12 mouse cellular contexts compared by ENCODE assay signal in the genomic region with DNA sequence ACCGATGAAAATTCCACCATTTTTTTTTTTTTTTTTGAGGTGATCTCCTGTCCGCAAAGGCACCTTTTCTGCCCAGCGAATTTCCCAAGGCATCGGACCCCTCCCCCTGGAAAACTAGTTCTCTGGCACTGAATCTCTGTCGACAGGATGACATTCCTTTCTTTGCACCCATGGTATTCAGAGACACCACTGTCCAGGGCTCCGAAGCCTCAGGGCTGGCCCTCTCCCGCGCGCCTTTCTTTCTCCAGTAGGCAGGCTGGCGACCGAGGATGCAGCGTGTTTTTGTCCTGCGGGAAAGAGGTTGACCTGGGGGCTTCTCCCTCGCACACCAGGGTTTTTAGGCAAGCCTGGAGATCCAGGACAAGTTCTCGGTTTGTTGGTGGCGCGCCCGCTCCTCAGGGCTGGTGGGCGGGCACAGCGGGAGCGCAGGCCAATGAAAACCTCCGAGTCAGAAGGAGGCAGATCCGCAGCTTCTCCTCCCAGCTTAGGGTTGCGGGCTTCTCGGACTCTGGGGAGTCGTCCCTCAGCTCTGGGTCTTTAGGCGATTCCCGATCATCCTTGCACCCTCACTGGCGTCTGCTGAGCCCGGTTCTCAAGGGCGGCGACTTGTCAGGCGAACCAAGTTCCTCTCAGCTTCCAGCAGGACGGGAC. TPM values are rescaled to one million over a fixed set of nuclear protein-coding genes. Genes with fewer than 3 reads are reported as not detected.
A peak's percentile ranks its signal among the peaks of the same experiment; 100 is the strongest.
DNase-seq lines count a peak whose midpoint lies in the region; ATAC-seq and TF ChIP-seq lines count a peak whose summit lies in the region.
"Not testable (repeated sequence)": the region's sequence is repeated elsewhere in the genome, so short reads cannot be mapped to it uniquely, and the experiment has no call there.
"Had no signal": no experiment of that assay in that cellular context is flagged by ENCODE, and none has a peak within 500 bp of the region (broad histone marks: within the 10 kb centered on the region; RNA-seq: fewer than 3 reads in every experiment).

No protein-coding gene starts in this region.

- not testable (repeated sequence) for H3K27ac ChIP-seq in forebrain, embryonic 16.5 days (ENCODE audit: low read length); kidney, adult 2 months (ENCODE audit: insufficient read depth, low read depth, low read length); liver, embryonic 11.5 days (ENCODE audit: low read depth, low read length); neural tube, embryonic 15.5 days (replicated peaks)

- peak; percentile 70 for ATAC-seq in forebrain, embryonic 16.5 days
- ATAC-seq in hematopoietic stem cell, adult 5-6 weeks (replicated peaks in 1 of 2; ENCODE audit: insufficient read depth in 1 of 2, low FRiP score in 2 of 2, low TSS enrichment in 1 of 2, low read depth in 1 of 2, poor library complexity in 2 of 2, severe bottlenecking in 2 of 2), result peak; percentile 54 to 62
- ATAC-seq in liver, embryonic 11.5 days (replicated peaks; ENCODE audit: low FRiP score), result peak; percentile 67; the same call in 1 of the 2 replicates
- peak; percentile 72 for ATAC-seq in megakaryocyte-erythroid progenitor cell, adult 5-6 weeks (replicated peaks; ENCODE audit: low FRiP score, low TSS enrichment, poor library complexity, severe bottlenecking)
- not testable (repeated sequence) for ATAC-seq in neural tube, embryonic 15.5 days (ENCODE audit: low FRiP score)

- H3K9me3 ChIP-seq in forebrain, embryonic 16.5 days (ENCODE audit: control insufficient read depth, low read length); liver, embryonic 11.5 days (ENCODE audit: control insufficient read depth, low read length); neural tube, embryonic 15.5 days (replicated peaks): not testable (repeated sequence)

- TF ChIP-seq POLR2A in kidney, adult 2 months (IDR thresholded peaks at IDR 0.05; ENCODE audit: low read depth, low read length), result not testable (repeated sequence)

- H3K4me1 ChIP-seq in forebrain, embryonic 16.5 days (replicated peaks; ENCODE audit: control insufficient read depth, insufficient read depth, low read length); kidney, adult 2 months (ENCODE audit: control insufficient read depth, insufficient read depth, low read length); liver, embryonic 11.5 days (replicated peaks; ENCODE audit: control insufficient read depth, insufficient read depth, low read length); neural tube, embryonic 15.5 days: not testable (repeated sequence)

- not testable (repeated sequence) for TF ChIP-seq CTCF in kidney, adult 2 months (conservative IDR thresholded peaks at IDR 0.05; ENCODE audit: insufficient read depth, insufficient read length, low read depth, low read length)

- not testable (repeated sequence) for H3K36me3 ChIP-seq in forebrain, embryonic 16.5 days (ENCODE audit: control insufficient read depth, insufficient read depth); kidney, adult 2 months (ENCODE audit: control insufficient read depth, insufficient read depth, low read length); liver, embryonic 11.5 days (ENCODE audit: control insufficient read depth, insufficient read depth, low read length); neural tube, embryonic 15.5 days

- H3K27me3 ChIP-seq in forebrain, embryonic 16.5 days (replicated peaks; ENCODE audit: control insufficient read depth, insufficient read depth, low read length); kidney, adult 2 months (replicated peaks; ENCODE audit: control insufficient read depth, insufficient read depth, low read length); liver, embryonic 11.5 days (replicated peaks; ENCODE audit: control insufficient read depth, insufficient read depth, low read length); neural tube, embryonic 15.5 days (replicated peaks): not testable (repeated sequence)

- 0% methylated on average over 14 of the region's 34 CpGs for WGBS in forebrain, embryonic 16.5 days
- 2% methylated on average over 18 of the region's 34 CpGs for WGBS in kidney, adult 2 months
- 2% methylated on average over 13 of the region's 34 CpGs for WGBS in liver, embryonic 11.5 days
- WGBS in neural tube, embryonic 15.5 days, result 2% methylated on average over 15 of the region's 34 CpGs

- not testable (repeated sequence) for H3K4me2 ChIP-seq in forebrain, embryonic 16.5 days (ENCODE audit: low read length); liver, embryonic 11.5 days
- H3K4me2 ChIP-seq in neural tube, embryonic 15.5 days, result peak overlapping the region; percentile 31

- peak; percentile 1 to 2 for DNase-seq in cerebellum, postnatal 10 days
- DNase-seq in kidney, adult 2 months, result peak; percentile 3
- DNase-seq in liver, embryonic 11.5 days (ENCODE audit: low spot score), result not testable (repeated sequence)

- H3K4me3 ChIP-seq in forebrain, embryonic 16.5 days (replicated peaks; ENCODE audit: low read length); kidney, adult 2 months (ENCODE audit: insufficient read depth, low read depth, low read length); liver, embryonic 11.5 days (ENCODE audit: low read depth, low read length); neural tube, embryonic 15.5 days (replicated peaks): not testable (repeated sequence)

- H3K9ac ChIP-seq in forebrain, embryonic 16.5 days (replicated peaks; ENCODE audit: low read depth, low read length); liver, embryonic 11.5 days (ENCODE audit: low read depth, low read length); neural tube, embryonic 15.5 days (replicated peaks): not testable (repeated sequence)

RNA-seq across cellular contexts. Expression of gene B020031M17Rik, which starts 14.8 kb away (rescaled TPM):
- not detected in 2 replicates for polyA plus RNA-seq in forebrain, embryonic 16.5 days (2015; fragmentation: Nextera tagmentation; extraction: Ambion mirVana)
- total RNA-seq in hematopoietic stem cell, adult 5-6 weeks (2017), result not detected in 2 replicates
- not detected in 2 replicates for polyA plus RNA-seq in kidney, adult 2 months (2012; rRNA removed)
- polyA plus RNA-seq in liver, embryonic 11.5 days (2014; fragmentation: Nextera tagmentation; extraction: Ambion mirVana), result not detected in 2 replicates
- total RNA-seq in megakaryocyte-erythroid progenitor cell, adult 5-6 weeks (2014; fragmentation: Nextera tagmentation), result not detected in 2 replicates
- not detected in 2 replicates for total RNA-seq in megakaryocyte-erythroid progenitor cell, adult 5-6 weeks (2017)
- not detected in 2 replicates for polyA plus RNA-seq in neural tube, embryonic 15.5 days (2015; fragmentation: Nextera tagmentation; extraction: Ambion mirVana)
- total RNA-seq: gastrocnemius, postnatal 25 days; layer of hippocampus, adult 8-10 months; left cerebral cortex, postnatal 14 days had no signal
- polyA plus RNA-seq: cortical plate, adult 2 months; hindbrain, embryonic 10.5 days had no signal

RNA-seq across cellular contexts. Expression of gene Gm21761, which starts 36.4 kb away (rescaled TPM):
- polyA plus RNA-seq in forebrain, embryonic 16.5 days (2015; fragmentation: Nextera tagmentation; extraction: Ambion mirVana), result not detected in 2 replicates
- total RNA-seq in hematopoietic stem cell, adult 5-6 weeks (2017), result not detected in 2 replicates
- polyA plus RNA-seq in kidney, adult 2 months (2012; rRNA removed), result not detected in 2 replicates
- not detected in 2 replicates for polyA plus RNA-seq in liver, embryonic 11.5 days (2014; fragmentation: Nextera tagmentation; extraction: Ambion mirVana)
- not detected in 2 replicates for total RNA-seq in megakaryocyte-erythroid progenitor cell, adult 5-6 weeks (2014; fragmentation: Nextera tagmentation)
- total RNA-seq in megakaryocyte-erythroid progenitor cell, adult 5-6 weeks (2017), result not detected in 2 replicates
- polyA plus RNA-seq in neural tube, embryonic 15.5 days (2015; fragmentation: Nextera tagmentation; extraction: Ambion mirVana), result not detected in 2 replicates
- total RNA-seq: gastrocnemius, postnatal 25 days; layer of hippocampus, adult 8-10 months; left cerebral cortex, postnatal 14 days had no signal
- polyA plus RNA-seq: cortical plate, adult 2 months; hindbrain, embryonic 10.5 days had no signal
